Mouse (Mus musculus): ENCODE data around the gene Xpa.

DNA sequence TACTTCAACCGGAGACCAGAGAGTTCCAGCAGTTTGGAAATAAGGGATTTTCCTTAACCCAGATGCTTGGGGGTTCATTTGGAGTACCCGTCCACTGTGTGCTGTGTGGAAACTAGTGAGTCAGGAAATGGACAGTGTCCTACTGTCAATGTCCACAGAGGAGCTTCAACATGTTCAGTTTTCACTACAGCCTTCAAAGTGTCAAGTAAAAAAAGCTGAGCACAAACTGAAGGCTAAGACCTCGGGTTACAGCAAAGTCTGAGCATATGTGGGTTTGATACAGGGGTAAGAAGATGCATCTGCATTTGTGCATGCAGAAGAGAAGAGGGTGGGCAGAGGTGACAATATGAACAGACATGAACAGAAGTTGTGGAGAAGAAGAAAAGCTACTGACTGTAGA lies 75.3 kb downstream of the Xpa start:
- no peak for TF ChIP-seq POLR2A (IDR thresholded peaks at IDR 0.05; ENCODE audit: borderline replicate concordance, low read depth, low read length)
- no peak for TF ChIP-seq CTCF (IDR thresholded peaks at IDR 0.05; ENCODE audit: low read depth, low read length)
